Mouse (Mus musculus) urinary bladder, postnatal 36 days (tissue): ENCODE results near the gene Olfr628.
"Not testable (repeated sequence)": the region's sequence is repeated elsewhere in the genome, so short reads cannot be mapped to it uniquely, and the experiment has no call there.

Experiments
- DNase-seq, 2 experiments: peaks; one replicate each; pipeline ENCODE4 v3.0.0; 2022; ENCODE audit warnings: low spot score in 2 of 2, mixed read lengths in 1 of 2

Gene Olfr628

DNA sequence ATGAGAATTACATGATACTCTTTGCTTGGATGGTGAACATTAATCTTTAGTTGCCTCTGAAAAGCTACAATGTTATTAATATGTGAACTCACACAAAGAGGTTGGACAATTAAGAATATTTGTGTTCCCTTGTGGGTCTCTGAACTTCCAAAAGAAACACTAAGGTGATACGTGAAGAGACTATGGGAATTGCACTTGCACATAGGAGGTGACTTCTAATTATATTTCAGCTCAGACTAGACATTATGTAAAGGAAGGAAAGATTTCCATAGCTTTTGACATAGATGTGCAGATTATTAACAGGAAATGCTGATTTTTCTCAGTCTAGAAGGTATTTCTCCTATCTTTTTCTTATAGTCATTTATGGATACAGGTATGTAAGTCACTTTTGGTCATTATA, at the start of gene Olfr628:
Olfr628 (plus strand) TSS at position 301 of the 400 bp plus-strand sequence.
- no peak for DNase-seq

DNA sequence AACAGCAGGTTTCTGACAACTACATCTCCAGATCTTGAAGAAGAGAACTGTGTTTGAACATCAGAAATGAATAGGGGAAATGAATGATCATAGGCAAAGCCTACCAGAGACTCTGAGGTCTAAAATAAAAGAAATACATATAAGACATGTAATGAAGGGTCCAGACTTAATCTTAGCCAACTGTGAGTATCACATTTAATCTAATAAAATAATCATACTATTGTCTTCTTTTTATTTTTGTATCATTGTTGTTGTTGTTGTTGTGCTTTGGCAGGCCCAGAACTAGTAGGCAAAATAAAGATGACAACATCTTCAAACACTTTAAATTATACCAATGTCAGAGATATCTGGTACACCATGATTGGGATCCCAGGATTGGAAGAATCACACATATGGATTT, 47.8 kb upstream of the Olfr628 start, which contains the start of gene Olfr625-ps1:
Olfr625-ps1 (plus strand) TSS at position 301 of the 400 bp plus-strand sequence.
- no peak for DNase-seq

DNA sequence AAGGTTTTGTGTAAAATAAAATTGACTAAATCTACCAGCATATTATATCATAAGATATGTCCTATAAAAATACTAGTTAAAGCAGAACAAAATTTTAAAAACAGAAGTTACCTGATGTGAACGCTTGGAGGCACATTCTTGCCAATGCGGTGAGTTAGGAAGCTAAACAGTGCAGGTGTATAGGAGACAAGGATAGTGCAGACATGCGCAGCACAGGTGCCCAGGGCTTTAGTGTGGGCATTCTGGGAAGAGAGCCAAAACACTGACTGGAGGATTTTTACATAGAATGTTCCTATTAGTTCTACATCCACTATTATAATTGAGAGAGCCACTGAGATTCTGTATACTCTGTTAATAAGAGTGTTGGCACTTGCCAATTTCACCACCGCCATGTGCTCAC, 30.7 kb upstream of the Olfr628 start:
- DNase-seq, result no peak

DNA sequence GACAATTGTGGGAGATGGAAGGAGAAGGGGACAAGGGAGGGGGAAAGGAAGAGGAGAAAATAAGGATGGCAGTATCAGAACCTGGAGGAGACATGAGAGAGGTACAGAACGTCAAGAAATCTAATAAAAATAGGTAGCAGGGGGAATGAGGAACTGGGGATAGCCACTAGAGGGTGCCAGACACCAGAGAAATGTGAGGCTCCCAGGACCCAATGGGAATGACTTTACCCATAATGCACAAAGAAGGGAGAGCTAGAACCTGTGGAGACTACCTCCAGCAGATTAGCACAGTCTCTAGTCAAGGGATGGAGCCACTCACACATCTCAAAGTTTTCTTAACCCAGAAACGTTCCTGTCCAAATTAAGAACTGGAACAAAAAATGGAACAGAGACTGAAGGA, 18.1 kb upstream of the Olfr628 start:
- no peak for DNase-seq

DNA sequence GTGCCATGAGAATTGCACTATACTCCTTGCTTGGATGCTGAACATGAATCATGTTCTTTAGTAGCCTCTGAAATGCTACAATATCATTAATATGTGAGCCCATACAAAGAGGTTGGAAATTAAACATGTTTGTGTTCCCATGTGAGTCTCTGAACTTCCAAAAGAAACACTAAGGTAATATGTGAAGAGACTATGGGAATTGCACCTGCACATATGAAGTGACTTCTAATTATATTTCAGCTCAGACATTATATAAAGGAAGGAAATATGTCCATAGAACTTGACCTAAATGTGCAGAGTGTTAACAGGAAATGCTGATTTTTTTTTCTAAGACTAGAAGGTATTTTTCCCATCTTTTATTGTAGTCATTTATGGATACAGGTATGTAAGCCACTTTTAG, 15.8 kb upstream of the Olfr628 start, which contains the start of gene Olfr243:
Olfr243 (plus strand) TSS at position 301 of the 400 bp plus-strand sequence.
- no peak for DNase-seq

DNA sequence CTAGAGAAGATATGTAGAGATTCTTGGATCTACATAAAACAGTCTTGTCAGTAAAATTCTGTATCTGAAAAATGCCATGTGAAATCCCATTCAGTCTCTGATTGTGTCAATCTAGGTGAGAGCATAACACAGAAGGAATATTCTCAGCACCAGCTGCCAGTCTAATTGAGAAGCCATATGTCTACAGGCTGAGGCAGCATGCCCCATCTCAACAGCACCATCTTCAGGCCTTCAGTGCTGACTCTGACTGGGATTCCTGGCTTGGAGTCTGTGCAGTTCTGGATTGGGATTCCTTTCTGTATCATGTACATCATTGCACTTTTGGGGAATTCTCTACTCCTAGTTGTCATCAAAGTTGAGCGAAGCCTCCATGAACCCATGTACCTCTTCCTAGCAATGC, 13.8 kb upstream of the Olfr628 start:
- DNase-seq, result not testable (repeated sequence)

DNA sequence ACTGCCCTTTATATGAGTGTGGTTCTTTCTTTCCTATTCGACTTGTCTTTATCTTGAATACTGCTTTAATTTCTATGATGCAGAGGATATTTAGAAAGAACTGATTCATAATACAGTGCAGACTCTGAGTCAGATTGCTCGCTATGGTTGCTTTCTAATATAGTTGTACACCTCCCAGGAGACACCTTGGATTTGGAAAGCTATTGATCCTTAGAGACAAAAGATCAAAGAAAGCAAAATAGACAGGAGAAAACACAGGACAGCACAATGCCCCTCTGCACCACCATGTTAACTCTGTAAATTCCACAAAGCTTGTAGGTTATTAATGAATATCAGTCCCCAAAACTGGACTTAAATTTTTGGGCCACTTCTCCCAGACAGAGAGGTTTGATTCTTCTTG, 14.7 kb downstream of the Olfr628 start, which contains the start of gene Olfr629:
Olfr629 (minus strand) TSS at position 101 of the 400 bp plus-strand sequence.
- DNase-seq, result no peak

DNA sequence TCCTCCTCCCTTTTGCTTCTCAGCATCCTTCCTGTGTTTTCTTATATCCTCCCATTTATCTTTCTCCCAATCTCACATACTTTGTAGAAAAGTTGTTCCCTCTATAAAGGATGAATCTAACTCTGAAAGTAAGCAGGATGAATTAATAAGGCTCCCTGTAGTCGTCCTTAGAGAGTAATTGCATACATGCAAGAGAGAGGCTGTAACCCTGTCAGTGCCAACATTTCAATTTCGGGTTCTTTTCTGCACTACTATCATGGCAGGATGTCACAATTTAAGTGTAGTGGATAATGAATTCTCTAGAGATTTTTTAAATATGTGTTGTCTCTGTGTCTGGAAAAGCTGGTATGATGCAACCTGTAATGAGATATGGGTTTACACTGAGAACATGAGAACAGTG, 27.1 kb downstream of the Olfr628 start, which contains the start of gene Olfr630:
Olfr630 (minus strand) TSS at position 101 of the 400 bp plus-strand sequence.
- no peak for DNase-seq

DNA sequence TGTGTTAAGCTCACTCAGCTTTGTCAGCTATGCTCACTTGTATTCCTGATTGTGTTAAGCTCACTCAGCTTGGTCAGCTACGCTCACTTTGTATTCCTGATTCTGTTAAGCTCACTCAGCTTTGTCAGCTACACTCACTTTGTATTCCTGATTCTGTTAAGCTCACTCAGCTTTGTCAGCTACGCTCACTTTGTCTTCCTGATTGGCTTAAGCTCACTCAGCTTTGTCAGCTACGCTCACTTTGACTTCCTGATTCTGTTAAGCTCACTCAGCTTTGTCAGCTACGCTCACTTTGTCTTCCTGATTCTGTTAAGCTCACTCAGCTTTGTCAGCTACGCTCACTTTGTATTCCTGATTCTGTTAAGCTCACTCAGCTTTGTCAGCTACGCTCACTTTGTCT, 32.0 kb downstream of the Olfr628 start:
- DNase-seq, result not testable (repeated sequence)

DNA sequence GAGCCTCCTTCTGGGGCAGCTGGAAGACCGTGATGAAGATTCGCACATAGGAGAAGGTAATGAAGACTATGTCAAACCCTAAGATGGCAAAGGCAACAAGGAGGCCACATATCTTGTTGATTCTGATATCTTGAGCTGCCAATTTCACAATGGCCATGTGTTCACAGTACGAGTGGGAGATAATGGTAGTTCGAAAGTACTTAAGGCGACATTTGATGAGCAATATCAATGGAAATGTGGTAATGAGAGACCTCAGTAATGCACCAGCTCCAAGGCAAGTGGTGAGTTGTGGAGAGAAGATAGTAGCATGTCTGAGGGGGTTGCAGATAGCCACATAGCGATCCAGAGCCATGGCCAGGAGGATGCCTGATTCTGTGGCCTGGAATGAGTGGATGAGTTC, 37.5 kb downstream of the Olfr628 start:
- not testable (repeated sequence) for DNase-seq

DNA sequence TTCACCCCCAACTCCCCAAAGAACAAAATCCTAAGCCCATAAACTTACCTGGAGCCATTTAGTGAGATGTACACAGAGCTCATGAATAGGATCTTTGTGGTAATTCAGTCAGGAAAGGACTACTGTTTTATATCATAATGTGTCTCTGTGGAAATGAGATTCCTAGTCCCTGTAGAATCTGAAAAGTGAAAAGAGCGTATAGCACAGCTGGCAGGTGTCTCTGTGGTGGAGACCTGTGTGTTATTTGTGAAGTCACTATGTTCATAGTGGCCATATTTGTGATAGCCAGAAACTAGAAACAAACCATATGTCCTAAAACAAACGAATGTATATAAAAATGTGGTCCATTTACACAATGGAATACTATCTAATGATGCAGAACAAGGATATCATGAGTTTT, 41.3 kb downstream of the Olfr628 start, which contains the start of gene Olfr69:
Olfr69 (minus strand) TSS at position 101 of the 400 bp plus-strand sequence.
- no peak for DNase-seq

DNA sequence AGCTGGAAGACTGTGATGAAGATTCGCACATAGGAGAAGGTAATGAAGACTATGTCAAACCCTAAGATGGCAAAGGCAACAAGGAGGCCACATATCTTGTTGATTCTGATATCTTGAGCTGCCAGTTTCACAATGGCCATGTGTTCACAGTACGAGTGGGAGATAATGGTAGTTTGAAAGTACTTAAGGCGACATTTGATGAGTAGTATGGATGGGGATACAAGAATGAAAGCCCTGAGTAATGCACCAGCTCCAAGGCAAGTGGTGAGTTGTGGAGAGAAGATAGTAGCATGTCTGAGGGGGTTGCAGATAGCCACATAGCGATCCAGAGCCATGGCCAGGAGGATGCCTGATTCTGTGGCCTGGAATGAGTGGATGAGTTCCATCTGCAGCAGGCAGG, 47.5 kb downstream of the Olfr628 start:
- DNase-seq, result not testable (repeated sequence)

DNA sequence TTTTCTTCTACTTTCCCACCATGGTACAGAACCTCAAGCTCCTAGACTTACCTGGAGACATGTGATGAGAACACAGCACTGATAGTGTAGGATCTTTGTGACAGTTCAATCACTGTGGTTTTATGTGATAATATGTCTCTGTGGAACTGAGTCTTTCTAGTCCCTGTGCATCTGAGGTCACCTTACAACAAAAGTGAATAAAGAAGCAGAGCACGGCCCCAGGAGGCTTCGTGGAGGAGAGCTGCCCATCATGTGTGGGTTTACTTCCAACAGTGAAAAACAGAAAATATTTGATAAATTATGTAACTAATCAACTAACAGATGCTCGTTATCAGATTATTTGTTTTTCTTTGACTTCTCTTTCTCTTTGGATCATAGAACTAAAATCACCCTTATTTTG, 49.4 kb downstream of the Olfr628 start, which contains the start of gene Olfr68:
Olfr68 (minus strand) TSS at position 101 of the 400 bp plus-strand sequence.
- no peak for DNase-seq
